Mouse (Mus musculus) ES-Bruce4 (cell line): Measurements from ENCODE around the gene Phactr1.

Experiments used
- CTCF ChIP-seq: IDR thresholded peaks from one replicate; pipeline ENCODE4 v1.8.1; 2011; ENCODE audit warnings: low read depth, low read length
- EP300 ChIP-seq: IDR thresholded peaks from 2 replicates; pipeline ENCODE4 v1.6.1; 2011; ENCODE audit warnings: low read depth, low read length; ENCODE audit not compliant: insufficient read depth

GRCm38 (mm10) chr13:42760907-42761544 is 80.6 kb downstream of the Phactr1 start:
- no peak for TF ChIP-seq CTCF
- TF ChIP-seq EP300 = no peak
